Mouse (Mus musculus) E14TG2a.4 (cell line): ENCODE data around the gene Cpm.
"Not testable (repeated sequence)": the region's sequence is repeated elsewhere in the genome, so short reads cannot be mapped to it uniquely, and the experiment has no call there.

Source experiments
- H3K27me3 ChIP-seq: 2 replicates; pipeline ENCODE4 v1.6.1; 2014; ENCODE audit warnings: low read length, control low read depth; ENCODE audit not compliant: insufficient read depth
- H3K36me3 ChIP-seq: 2 replicates; pipeline ENCODE4 v1.6.1; 2014; ENCODE audit warnings: low read length, control low read depth; ENCODE audit not compliant: insufficient read depth
- H3K4me1 ChIP-seq: replicated peaks from 2 replicates; pipeline ENCODE4 v1.6.1; 2014; ENCODE audit warnings: low read depth, low read length, control low read depth
- H3K4me3 ChIP-seq: replicated peaks from 2 replicates; pipeline ENCODE4 v1.5.1; 2014; ENCODE audit warnings: mild to moderate bottlenecking, low read length
- H3K9me3 ChIP-seq: 2 replicates; pipeline ENCODE4 v1.6.1; 2014; ENCODE audit warnings: low read length, control low read depth
- CTCF ChIP-seq: conservative IDR thresholded peaks from 2 replicates; pipeline ENCODE4 v1.5.1; 2014; ENCODE audit warnings: low read length
- NANOG ChIP-seq: IDR thresholded peaks from 2 replicates; pipeline ENCODE4 v1.6.1; 2014; ENCODE audit warnings: borderline replicate concordance, low read length, mixed read lengths
- POU5F1 ChIP-seq: IDR thresholded peaks from 2 replicates; pipeline ENCODE4 v1.6.1; 2014; ENCODE audit warnings: low read length, borderline replicate concordance

The Cpm gene

DNA sequence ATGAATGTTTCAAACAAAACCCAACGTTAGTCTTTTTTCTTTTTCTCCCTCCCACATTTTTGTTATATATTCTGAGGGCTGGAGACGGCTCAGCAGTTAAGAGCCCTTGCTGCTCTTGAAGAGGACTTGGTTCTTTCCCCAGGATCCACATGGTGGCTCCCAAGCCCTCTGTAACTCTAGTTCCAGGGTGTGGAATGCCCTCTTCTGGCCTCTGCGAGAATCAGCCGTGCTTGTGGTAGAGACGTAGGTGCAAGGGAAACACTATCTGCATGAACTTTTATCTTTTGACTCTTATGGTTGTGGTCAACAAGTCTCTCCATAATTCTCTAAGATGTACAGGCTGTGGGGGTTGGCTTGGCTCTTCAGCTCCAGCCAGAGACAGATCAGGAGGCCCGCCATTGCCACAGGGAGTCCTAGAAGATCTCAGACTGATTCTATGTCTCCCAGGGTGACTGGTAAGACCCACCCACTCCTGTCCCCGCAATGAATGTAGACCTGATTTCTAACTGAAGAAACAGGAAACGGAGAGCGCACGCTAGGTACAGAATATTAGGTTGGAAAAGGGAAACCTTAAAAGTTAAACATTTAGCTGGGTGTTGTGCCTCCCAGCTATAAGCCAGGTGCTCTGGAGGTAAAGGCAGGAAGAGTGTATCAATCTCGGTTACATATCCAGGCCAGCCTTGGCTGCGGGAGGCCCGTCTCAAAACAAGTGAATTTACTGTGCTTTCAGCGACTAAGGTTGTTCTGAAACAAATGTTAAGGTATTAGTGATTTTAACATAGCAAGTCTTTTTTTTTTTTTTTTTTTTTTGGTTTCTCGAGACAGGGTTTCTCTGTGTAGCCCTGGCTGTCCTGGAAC is 102.2 kb downstream of the Cpm start:
- H3K36me3 ChIP-seq: peaks cover 10% of the 10 kb centered on the region

DNA sequence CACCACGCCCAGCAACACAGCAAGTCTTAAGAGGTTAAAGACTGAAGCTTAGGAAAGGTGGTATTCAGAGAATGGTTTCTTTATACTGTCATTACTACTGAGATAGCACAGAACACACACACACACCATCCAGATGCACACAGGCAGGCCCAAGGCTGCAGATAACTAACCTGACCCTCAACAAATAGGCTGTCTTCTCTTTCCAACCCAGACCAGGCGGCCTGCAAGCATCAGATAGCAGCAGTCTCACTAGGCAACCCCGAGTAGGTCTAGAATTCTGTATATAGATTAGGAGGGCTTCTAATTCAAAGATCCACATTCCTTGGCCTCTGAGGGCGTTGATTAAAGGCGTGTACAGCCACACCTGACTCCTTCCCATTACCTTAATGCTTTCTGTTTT is 102.9 kb downstream of the Cpm start:
- no peaks in the 10 kb centered on the region for H3K27me3 ChIP-seq
- no peak overlapping the region for H3K4me3 ChIP-seq
- peaks cover 17% of the 10 kb centered on the region for H3K36me3 ChIP-seq
- H3K4me1 ChIP-seq: peaks cover 29% of the 10 kb centered on the region
- TF ChIP-seq POU5F1 (no peak), NANOG (no peak), CTCF (no peak)
- no peaks in the 10 kb centered on the region for H3K9me3 ChIP-seq

More for the DNA sequence above, 102.2 kb downstream of the Cpm start:
- H3K9me3 ChIP-seq: no peaks in the 10 kb centered on the region
- no peak overlapping the region for H3K4me3 ChIP-seq
- TF ChIP-seq CTCF: peak; percentile 35
- no peak for TF ChIP-seq NANOG
- TF ChIP-seq POU5F1: no peak
- peaks cover 27% of the 10 kb centered on the region for H3K4me1 ChIP-seq
- H3K27me3 ChIP-seq: no peaks in the 10 kb centered on the region

DNA sequence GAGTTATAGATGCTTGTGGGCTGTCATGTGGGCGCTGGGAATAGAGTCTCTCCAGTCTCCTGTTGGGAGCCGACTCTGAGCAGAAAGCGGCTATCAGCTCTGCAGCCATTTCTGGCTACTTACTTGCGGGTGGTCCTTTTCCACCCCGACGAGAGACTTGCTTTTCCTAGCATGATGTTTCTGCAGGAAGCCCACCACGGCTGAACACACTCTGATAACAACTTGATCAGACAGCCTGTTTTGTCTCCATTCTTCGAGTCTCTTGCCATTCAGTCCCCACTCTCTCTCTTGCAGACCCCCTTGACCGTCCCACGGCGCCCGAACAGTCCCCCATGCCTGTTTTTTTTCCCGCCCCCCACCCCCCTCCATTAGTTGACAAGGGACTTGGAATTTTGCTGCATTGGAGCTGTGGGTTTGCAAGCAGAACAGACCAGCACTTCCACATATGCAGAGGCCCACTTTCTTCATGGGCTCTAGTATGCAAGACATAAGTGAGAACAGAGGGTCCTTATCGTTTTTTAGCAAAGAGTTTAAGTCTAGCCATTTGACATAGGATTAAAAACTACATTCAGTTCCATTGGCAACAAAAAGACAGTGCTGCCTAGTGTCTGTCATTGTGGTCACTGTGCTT is 103.8 kb downstream of the Cpm start:
- H3K27me3 ChIP-seq: no peaks in the 10 kb centered on the region
- no peak for TF ChIP-seq CTCF
- TF ChIP-seq POU5F1: no peak
- no peak for TF ChIP-seq NANOG
- no peaks in the 10 kb centered on the region for H3K9me3 ChIP-seq
- H3K4me1 ChIP-seq: peaks cover 34% of the 10 kb centered on the region
- H3K36me3 ChIP-seq: peaks cover 24% of the 10 kb centered on the region
- no peak overlapping the region for H3K4me3 ChIP-seq

DNA sequence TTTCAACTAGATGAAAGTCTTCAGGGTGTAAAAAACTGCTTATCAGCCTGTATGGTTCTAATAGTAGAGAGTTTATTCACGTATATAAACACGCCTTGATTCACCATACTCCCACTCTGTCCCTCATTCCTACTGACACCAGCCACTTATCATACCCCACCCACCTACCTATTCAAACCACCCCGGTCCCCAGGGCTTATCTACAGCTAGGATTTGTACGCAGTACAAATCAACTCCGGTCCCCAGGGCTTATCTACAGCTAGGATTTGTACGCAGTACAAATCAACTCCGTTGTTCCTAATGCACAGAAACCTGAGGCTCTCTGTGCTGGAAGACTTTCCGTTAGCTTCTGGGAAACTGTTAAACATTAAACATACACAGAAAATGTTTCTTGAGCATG is 104.3 kb downstream of the Cpm start:
- Histone ChIP-seq H3K4me1 (peaks cover 40% of the 10 kb centered on the region), H3K36me3 (peaks cover 29% of the 10 kb centered on the region)
- H3K27me3 ChIP-seq, H3K4me3 ChIP-seq, H3K9me3 ChIP-seq: not testable (repeated sequence)

DNA sequence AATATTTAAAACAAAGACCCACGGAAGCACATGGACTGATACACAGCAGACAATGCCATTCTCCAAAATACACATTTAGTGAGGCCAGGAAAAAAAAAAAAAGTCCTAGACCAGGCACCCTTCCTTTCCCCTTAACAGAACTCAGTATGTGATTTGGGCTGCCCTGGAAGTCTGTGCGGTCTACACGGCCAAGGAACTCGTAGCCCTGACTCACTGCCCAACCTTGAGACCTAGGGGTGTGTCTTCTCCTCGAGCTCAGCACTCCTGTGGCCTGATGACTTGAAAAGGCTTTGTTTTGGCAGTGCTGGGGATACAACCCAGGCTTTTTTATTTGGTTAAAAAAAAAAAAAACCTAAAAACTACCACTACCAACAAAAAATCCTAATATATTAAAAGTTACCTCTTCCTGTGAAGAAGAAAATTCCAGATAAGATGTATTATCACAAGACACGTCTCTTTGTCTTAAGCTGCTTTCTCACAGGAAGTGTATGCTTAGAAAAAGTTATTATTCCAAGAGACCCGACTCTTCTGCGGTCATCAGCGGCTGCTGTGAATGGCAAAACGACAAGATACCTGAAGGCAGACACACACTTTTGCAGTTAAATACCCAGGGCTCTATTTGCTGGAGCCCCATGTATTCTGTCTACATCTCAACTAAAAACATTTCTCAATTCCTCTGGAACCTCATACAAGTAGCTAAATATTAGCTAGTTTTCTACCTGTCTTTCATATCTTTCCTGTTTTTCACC is 105.0 kb downstream of the Cpm start:
- H3K9me3 ChIP-seq, H3K27me3 ChIP-seq, H3K4me3 ChIP-seq: not testable (repeated sequence)
- peaks cover 44% of the 10 kb centered on the region for H3K4me1 ChIP-seq
- peaks cover 36% of the 10 kb centered on the region for H3K36me3 ChIP-seq

DNA sequence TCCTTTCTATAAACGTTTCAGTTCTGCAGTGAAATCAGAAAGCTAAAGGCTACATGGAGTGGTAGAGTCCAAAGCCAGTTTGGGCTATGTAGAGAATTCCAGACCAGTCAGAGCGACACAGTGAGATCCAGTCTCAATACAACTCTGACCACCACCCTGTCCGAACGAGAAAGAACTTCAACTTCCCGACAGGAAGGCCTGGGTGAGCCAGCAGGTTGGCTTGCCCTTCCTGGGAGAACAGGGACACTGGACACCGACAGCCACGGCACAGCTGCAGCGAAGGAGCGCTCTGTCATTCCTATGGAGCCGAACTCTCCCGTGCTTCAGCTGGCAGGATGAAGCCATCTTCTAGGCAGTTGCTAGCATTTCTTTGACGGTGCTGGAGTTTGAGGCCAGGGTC is 106.1 kb downstream of the Cpm start:
- H3K4me1 ChIP-seq: peaks cover 42% of the 10 kb centered on the region
- H3K36me3 ChIP-seq: peaks cover 47% of the 10 kb centered on the region
- H3K4me3 ChIP-seq, H3K9me3 ChIP-seq, H3K27me3 ChIP-seq: not testable (repeated sequence)

DNA sequence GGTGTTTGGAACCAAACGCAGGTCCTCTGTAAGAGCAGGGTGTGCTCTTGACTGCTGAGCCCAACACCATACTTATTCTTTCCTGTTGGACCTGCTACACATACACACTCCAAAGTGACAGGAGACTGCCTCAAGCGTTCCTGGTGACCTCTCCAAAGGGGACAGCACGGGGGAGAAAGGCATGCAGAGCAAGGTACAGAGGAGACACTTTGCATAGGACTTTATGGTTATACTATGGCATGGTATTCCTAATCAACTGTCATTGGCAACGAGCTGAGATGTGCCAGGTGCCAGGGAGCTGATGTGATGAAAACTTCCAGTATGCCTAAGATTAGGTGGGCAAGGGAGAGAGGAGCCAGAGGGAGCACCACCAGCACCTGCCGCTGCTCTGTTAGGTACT is 107.3 kb downstream of the Cpm start:
- no peaks in the 10 kb centered on the region for H3K9me3 ChIP-seq
- no peak overlapping the region for H3K4me3 ChIP-seq
- TF ChIP-seq POU5F1: no peak
- no peak for TF ChIP-seq CTCF
- no peak for TF ChIP-seq NANOG
- peaks cover 45% of the 10 kb centered on the region for H3K4me1 ChIP-seq
- H3K27me3 ChIP-seq: no peaks in the 10 kb centered on the region
- H3K36me3 ChIP-seq: peaks cover 57% of the 10 kb centered on the region
